Mouse (Mus musculus): ENCODE results near the gene Caprin2.

The Caprin2 gene

GRCm38 (mm10) chr6:148841760-148842159 is 54.3 kb downstream of the Caprin2 start:
- DNase-seq (ENCODE audit: low spot score in 2 of 2): no peak

GRCm38 (mm10) chr6:148838460-148838859 is 57.6 kb downstream of the Caprin2 start:
- no peak for DNase-seq (ENCODE audit: low spot score in 2 of 2)

GRCm38 (mm10) chr6:148831728-148832121 is 64.3 kb downstream of the Caprin2 start:
- no peak for DNase-seq (ENCODE audit: low spot score in 2 of 2)

- peak; percentile 92 for DNase-seq (ENCODE audit: low spot score in 2 of 2)
Observed at GRCm38 (mm10) chr6:148830748-148831727, 65.0 kb downstream of the Caprin2 start, which contains the start of gene Ipo8. Ipo8 (minus strand) TSS chr6:148831467.

GRCm38 (mm10) chr6:148830355-148830747 is 65.7 kb downstream of the Caprin2 start:
- DNase-seq (ENCODE audit: low spot score in 2 of 2): no peak

- DNase-seq (ENCODE audit: low spot score in 2 of 2): no peak
Observed at GRCm38 (mm10) chr6:148826119-148826518, 69.9 kb downstream of the Caprin2 start.

GRCm38 (mm10) chr6:148818624-148819343 is 77.3 kb downstream of the Caprin2 start:
- DNase-seq (ENCODE audit: low spot score in 2 of 2): no peak

GRCm38 (mm10) chr6:148816751-148817150 is 79.3 kb downstream of the Caprin2 start:
- DNase-seq (ENCODE audit: low spot score in 2 of 2): no peak

GRCm38 (mm10) chr6:148811117-148811516 is 84.9 kb downstream of the Caprin2 start:
- no peak for DNase-seq (ENCODE audit: low spot score in 2 of 2)

- no peak for DNase-seq (ENCODE audit: low spot score in 2 of 2)
Observed at GRCm38 (mm10) chr6:148799773-148800172, 96.3 kb downstream of the Caprin2 start.

- DNase-seq (ENCODE audit: low spot score in 2 of 2): no peak
Observed at GRCm38 (mm10) chr6:148795145-148795544, 100.9 kb downstream of the Caprin2 start.

Measured in spleen, postnatal 36 days (tissue).